Mouse (Mus musculus): ENCODE results near the gene Tmem265. TPM values are rescaled to one million over a fixed set of nuclear protein-coding genes. Genes with fewer than 3 reads are reported as not detected.

Gene Tmem265
- polyA plus RNA-seq, 1 experiment from 2014 or later = 8.3 TPM

DNA sequence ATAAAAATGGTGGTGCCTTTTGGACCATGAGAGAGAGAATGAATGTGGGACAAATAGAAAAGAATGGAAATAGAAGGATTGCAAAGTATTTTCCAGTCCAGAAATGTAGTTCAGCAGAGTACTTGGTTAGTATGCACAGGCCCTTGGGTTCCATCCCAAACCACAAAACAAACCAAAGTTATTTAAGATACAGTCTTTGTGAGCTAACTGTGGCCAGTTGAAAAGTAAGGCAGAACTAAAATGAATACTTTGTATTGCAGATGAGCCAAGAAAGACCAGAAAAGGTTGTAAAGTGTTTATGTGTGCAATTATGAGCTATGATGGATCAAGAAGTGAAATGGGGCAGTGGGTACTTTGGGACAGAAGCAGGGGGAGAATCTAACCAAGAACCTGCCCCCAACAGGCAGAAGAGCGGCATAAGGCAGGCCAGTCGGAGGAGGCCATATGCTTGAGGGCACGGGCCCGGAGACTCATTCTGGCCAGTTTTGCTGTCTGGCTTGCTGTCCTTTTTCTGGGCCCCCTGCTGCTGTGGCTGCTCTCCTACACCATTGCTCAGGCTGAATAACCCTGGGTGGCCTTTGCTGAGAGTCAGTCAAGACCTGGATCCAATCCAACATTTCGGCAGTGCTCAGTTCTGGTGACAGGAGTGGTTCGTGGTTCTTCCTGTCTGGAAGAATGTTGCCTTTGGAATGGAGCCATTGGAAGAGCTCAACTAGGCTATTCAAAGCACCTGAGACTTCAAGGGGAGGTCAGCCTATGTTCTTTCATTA is 3.4 kb downstream of the Tmem265 start:
- H3K4me3 ChIP-seq (replicated peaks) = no peak overlapping the region
- H3K9ac ChIP-seq (replicated peaks) = no peak overlapping the region
- H3K4me1 ChIP-seq (replicated peaks) = no peaks in the 10 kb centered on the region
- H3K9me3 ChIP-seq = no peaks in the 10 kb centered on the region
- ATAC-seq = no peak
- 88% methylated on average over 6 of the region's 6 CpGs for WGBS
- no peak overlapping the region for H3K4me2 ChIP-seq (replicated peaks)
- H3K27me3 ChIP-seq = no peaks in the 10 kb centered on the region
- H3K27ac ChIP-seq = no peak overlapping the region
- peaks cover 59% of the 10 kb centered on the region for H3K36me3 ChIP-seq

DNA sequence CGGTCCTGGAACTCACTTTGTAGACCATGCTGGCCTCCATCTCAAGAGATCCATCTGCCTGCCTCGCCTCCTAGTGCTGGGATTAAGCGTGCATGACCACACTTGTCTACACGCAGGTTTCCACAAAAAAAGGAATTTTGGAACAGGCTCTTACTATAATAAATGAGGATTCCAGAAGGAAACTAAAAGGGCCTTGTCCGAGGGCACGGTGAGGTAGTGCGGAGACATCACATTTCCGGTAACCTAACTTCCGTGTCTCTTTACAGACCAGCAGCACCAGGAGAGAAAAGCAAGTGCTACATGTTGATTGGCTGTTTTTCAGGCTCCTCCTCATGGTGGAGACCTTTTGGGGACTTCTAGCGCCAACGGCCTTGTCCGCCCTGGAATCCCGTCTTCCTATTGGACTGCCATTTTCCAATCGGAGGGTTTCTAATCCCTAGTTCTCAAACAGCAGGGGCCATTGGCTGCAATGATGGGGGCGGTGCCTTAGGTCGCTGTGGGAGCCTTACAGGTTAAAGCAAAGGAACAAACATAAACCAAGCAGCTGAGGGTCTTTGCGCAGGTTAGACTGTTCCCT is 11.8 kb downstream of the Tmem265 start, which contains the start of gene Phkg2:
Gene Phkg2 (plus strand): TSS at position 446 of the 577 bp plus-strand sequence.
- H3K9ac ChIP-seq (replicated peaks) = peak within 1 kb of the TSS; percentile 88
- under 1% methylated on average over 17 of the region's 17 CpGs for WGBS
- ATAC-seq = peak; percentile 99
- no peaks in the 10 kb centered on the region for H3K9me3 ChIP-seq
- peak within 1 kb of the TSS; percentile 96 for H3K4me2 ChIP-seq (replicated peaks)
- peaks cover 29% of the 10 kb centered on the region for H3K4me1 ChIP-seq (replicated peaks)
- peaks cover 15% of the 10 kb centered on the region for H3K36me3 ChIP-seq
- H3K4me3 ChIP-seq (replicated peaks) = peak within 1 kb of the TSS; percentile 89
- H3K27me3 ChIP-seq = no peaks in the 10 kb centered on the region
- H3K27ac ChIP-seq = peak within 1 kb of the TSS; percentile 80

DNA sequence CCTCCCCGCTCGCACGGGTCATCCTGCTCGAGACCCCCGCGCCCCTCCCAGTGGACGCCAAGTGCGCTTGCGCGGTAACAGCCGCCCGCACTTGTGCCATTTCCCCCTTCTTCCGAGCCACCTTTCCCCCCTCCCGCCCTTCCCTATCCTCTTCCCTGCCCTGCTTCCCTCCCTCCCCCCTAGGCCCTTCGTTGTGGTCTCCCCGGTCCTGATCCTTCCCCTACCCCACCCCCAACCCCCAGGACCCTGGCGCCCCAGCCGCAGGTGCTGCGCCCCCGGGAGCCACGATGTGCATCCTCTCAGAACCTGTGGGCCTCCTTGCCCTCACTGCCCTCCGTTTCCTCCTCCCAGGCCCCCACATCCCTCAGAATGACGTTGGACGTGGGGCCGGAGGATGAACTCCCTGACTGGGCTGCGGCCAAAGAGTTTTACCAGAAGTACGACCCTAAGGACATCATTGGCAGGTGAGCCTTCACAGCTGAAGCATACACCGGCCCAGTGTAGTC is 12.4 kb downstream of the Tmem265 start:
- under 1% methylated on average over 26 of the region's 28 CpGs for WGBS
- no peaks in the 10 kb centered on the region for H3K27me3 ChIP-seq
- peak overlapping the region; percentile 96 for H3K4me2 ChIP-seq (replicated peaks)
- no peaks in the 10 kb centered on the region for H3K9me3 ChIP-seq
- H3K4me1 ChIP-seq (replicated peaks) = peaks cover 29% of the 10 kb centered on the region
- ATAC-seq = peak; percentile 80
- H3K36me3 ChIP-seq = peaks cover 20% of the 10 kb centered on the region
- peak overlapping the region; percentile 80 for H3K27ac ChIP-seq
- peak overlapping the region; percentile 89 for H3K4me3 ChIP-seq (replicated peaks)
- peak overlapping the region; percentile 88 for H3K9ac ChIP-seq (replicated peaks)

DNA sequence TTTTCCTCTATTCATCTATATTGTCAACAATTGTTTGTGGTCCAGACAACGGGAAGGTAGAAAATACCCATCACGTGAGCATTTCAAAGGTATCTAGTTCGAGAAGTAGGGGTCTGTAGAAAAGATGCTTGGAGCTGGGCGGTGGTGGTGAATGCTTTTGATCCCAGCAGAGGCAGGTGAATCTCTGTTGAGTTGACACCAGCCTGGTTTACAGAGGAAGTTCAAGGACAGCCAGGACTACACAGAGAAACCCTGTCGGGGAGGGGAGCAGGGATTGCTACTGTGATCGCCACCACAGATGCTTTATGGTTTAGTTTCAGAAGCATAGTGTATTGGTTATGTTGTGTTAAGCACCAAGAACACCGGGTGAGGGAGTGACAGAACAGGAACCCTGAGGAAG is 12.9 kb downstream of the Tmem265 start:
- no peak for ATAC-seq
- Histone ChIP-seq H3K36me3 (peaks cover 19% of the 10 kb centered on the region), H3K4me3 (replicated peaks) (peak overlapping the region; percentile 89), H3K4me1 (replicated peaks) (peaks cover 29% of the 10 kb centered on the region), H3K27ac (peak overlapping the region; percentile 80), H3K4me2 (replicated peaks) (peak overlapping the region; percentile 96), H3K9me3 (no peaks in the 10 kb centered on the region), H3K27me3 (no peaks in the 10 kb centered on the region), H3K9ac (replicated peaks) (peak overlapping the region; percentile 88)
- 20% methylated on average over 7 of the region's 7 CpGs for WGBS

DNA sequence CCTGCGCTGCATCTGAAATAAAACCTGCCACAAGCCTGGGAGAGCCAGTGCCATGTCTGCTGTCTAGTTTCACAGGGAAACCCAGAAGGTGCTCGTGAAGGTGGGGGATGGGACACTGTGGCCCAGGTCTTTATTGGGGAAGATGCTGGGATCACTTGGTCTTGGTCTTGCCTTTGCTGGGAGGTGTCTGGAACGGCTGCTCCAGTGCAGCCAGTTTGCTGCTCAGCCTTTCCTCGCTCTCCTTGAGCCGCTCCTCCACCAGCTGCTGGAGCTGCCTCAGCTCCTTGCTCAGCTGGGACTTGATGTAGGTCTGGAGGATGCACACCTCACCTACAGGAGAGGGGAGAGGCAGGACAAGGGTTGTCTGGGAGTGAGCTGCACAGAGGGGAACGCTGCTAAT is 22.1 kb downstream of the Tmem265 start:
- 95% methylated on average over 6 of the region's 6 CpGs for WGBS
- Histone ChIP-seq H3K36me3 (peaks cover 55% of the 10 kb centered on the region), H3K9ac (replicated peaks) (no peak overlapping the region)

DNA sequence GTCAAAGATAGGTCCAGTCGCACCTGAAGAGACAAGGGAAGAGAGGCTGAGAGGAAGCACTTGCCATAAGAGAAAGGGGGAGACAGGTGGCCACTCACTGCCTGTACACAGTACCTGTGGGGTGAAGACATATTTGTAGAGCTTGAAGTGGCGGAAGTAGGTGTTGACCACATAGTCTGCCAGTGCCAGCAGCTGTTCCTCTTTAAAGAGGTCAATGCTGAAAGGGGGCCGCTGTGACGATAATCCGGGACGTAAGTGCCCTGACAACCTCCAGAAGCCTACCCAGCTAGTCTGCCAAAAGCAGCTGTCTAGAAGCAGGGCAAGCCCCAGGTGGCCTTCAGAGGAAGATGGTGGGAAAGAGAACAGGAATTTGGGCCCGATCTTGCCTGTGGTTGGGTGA is 23.8 kb downstream of the Tmem265 start:
- WGBS = 92% methylated on average over 7 of the region's 7 CpGs
- no peaks in the 10 kb centered on the region for H3K27me3 ChIP-seq
- ATAC-seq = no peak
- H3K4me2 ChIP-seq (replicated peaks) = no peak overlapping the region
- H3K4me1 ChIP-seq (replicated peaks) = peaks cover 20% of the 10 kb centered on the region
- no peak overlapping the region for H3K4me3 ChIP-seq (replicated peaks)
- peaks cover 47% of the 10 kb centered on the region for H3K36me3 ChIP-seq
- H3K9ac ChIP-seq (replicated peaks) = no peak overlapping the region
- no peak overlapping the region for H3K27ac ChIP-seq
- H3K9me3 ChIP-seq = no peaks in the 10 kb centered on the region

More for the DNA sequence above, 22.1 kb downstream of the Tmem265 start:
- H3K4me1 ChIP-seq (replicated peaks) = peaks cover 10% of the 10 kb centered on the region
- H3K9me3 ChIP-seq = no peaks in the 10 kb centered on the region
- ATAC-seq = no peak
- no peak overlapping the region for H3K4me2 ChIP-seq (replicated peaks)
- H3K27ac ChIP-seq = no peak overlapping the region
- no peaks in the 10 kb centered on the region for H3K27me3 ChIP-seq
- H3K4me3 ChIP-seq (replicated peaks) = no peak overlapping the region

DNA sequence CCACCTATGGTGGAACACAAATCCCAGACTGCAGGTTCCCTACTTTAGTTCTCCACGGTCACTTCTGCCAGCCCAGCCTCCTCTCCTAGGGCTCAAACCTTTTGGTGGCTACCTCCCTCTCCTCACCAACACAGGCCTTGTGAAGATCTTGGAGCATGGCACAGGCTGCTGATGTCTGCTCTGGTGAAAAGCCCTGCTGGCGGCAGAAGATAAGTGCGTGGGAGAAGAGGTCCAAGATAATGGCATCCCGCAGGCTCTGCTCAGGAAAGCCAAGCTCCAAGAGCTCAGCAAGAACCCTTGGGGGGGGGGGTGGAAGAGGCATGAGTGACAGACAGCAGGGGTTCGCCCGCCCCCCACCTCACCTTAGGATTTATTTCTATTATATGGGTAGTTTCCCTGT is 25.0 kb downstream of the Tmem265 start:
- Histone ChIP-seq H3K4me3 (replicated peaks) (no peak overlapping the region), H3K9me3 (no peaks in the 10 kb centered on the region), H3K27ac (no peak overlapping the region), H3K4me2 (replicated peaks) (no peak overlapping the region), H3K36me3 (peaks cover 53% of the 10 kb centered on the region), H3K9ac (replicated peaks) (no peak overlapping the region), H3K27me3 (no peaks in the 10 kb centered on the region), H3K4me1 (replicated peaks) (peaks cover 20% of the 10 kb centered on the region)
- WGBS = 91% methylated on average over 6 of the region's 6 CpGs
- no peak for ATAC-seq

DNA sequence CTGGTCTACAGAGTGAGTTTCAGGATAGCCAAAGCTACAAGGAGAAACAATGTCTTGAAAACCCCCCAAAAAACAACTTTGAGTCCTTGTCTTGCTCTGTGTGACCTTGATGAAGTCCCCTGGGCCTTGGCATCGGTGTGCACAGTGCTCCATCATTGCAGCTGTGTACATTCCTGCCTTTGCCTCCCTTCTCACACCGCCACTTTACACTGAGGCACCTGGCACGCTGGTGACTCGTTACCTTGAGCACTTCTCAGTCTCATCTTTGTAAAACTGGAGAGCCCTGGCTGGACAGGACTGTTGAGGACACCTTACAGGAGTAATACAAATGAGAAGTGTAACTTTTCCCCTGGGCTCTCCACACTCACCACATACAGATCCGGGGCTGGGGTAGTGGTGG is 26.0 kb downstream of the Tmem265 start:
- peak overlapping the region; percentile 91 for H3K4me2 ChIP-seq (replicated peaks)
- 74% methylated on average over 5 of the region's 5 CpGs for WGBS
- H3K27me3 ChIP-seq = no peaks in the 10 kb centered on the region
- H3K36me3 ChIP-seq = peaks cover 58% of the 10 kb centered on the region
- 0 out of 2 replicates have a peak overlapping the region, but pooled peaks have one; percentile 58 for H3K9ac ChIP-seq (replicated peaks)
- no peaks in the 10 kb centered on the region for H3K9me3 ChIP-seq
- H3K4me3 ChIP-seq (replicated peaks) = peak overlapping the region; percentile 94
- peaks cover 20% of the 10 kb centered on the region for H3K4me1 ChIP-seq (replicated peaks)
- no peak overlapping the region for H3K27ac ChIP-seq
- no peak for ATAC-seq

DNA sequence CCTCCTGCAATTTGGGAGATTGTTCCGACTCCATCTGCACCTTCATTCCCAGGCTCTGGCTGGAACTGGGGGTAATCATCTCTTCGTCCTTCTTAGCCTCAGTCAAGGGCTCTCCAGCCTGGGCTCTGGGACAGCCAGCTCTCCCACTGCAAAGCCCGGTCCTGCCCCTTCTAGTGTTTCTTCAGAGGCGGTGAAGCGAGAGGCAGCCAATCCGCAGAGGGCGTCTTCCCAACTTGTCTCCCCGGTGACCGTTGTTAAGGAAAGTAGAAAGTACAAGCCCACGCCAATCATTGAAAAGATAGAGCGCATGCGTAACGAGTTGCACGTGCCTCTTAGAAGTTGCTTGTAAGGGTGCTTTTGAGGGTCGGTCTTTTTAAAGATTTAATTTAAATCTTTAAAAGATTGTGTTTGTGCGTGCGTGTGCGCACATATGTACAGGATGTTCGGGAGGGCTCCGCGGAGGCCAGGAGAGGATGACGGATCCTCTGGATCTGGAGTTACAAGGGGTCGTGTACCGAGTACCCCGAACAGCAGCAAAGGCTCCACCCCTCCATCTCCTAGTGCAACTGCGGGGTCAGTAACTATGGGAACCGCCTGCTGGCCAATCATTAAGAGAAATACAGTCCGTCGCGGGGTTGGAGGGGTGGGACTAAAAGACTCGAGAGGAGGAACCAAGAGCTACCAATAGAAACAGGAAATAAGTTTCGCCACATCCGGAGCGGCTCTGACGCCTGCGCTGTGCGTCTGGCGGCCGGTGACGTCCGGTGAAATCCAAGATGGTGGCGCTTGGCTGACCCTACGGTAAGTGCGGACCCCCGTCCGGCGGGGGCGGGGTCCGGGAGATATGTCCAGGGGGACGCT is 27.1 kb downstream of the Tmem265 start, which contains the start of the genes Ccdc189 and Rnf40:
Gene Ccdc189 (minus strand): TSS at position 585 of the 861 bp plus-strand sequence.
Gene Rnf40 (plus strand): TSS at position 757 of the 861 bp plus-strand sequence.
- peaks cover 58% of the 10 kb centered on the region for H3K36me3 ChIP-seq

DNA sequence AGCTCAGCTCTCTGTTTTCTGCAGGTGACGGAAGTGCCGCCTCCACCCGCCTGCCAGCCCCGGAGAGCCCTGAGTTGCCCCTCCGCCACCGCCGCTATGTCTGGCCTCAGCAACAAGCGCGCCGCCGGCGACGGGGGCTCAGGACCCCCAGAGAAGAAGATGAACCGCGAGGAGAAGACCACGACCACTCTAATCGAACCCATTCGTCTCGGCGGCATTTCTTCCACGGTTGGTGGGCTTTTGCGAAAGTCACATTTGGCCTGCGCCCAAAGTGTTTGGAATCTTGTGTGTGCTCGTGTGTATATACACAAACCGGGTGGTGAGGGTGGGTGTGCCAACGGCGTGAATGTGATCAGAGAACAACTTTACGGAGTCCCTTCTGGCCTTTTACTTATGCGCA is 27.7 kb downstream of the Tmem265 start:
- 4% methylated on average over 29 of the region's 29 CpGs for WGBS
- no peaks in the 10 kb centered on the region for H3K9me3 ChIP-seq
- no peak for ATAC-seq
- H3K4me2 ChIP-seq (replicated peaks) = peak overlapping the region; percentile 91
- peak overlapping the region; percentile 94 for H3K4me3 ChIP-seq (replicated peaks)
- H3K27ac ChIP-seq = peak overlapping the region; percentile 78
- H3K36me3 ChIP-seq = peaks cover 58% of the 10 kb centered on the region
- no peaks in the 10 kb centered on the region for H3K27me3 ChIP-seq
- peak overlapping the region; percentile 90 for H3K9ac ChIP-seq (replicated peaks)
- peaks cover 20% of the 10 kb centered on the region for H3K4me1 ChIP-seq (replicated peaks)

More for the DNA sequence above, 27.1 kb downstream of the Tmem265 start, which contains the start of the genes Ccdc189 and Rnf40:
- WGBS = under 1% methylated on average over 50 of the region's 50 CpGs
- H3K27ac ChIP-seq = peak within 1 kb of the TSS; percentile 78
- H3K4me2 ChIP-seq (replicated peaks) = peak within 1 kb of the TSS; percentile 91
- no peaks in the 10 kb centered on the region for H3K9me3 ChIP-seq
- H3K4me1 ChIP-seq (replicated peaks) = peaks cover 20% of the 10 kb centered on the region
- peak; percentile 98 for ATAC-seq
- H3K4me3 ChIP-seq (replicated peaks) = peak within 1 kb of the TSS; percentile 94
- H3K9ac ChIP-seq (replicated peaks) = peak within 1 kb of the TSS; percentile 90
- H3K27me3 ChIP-seq = no peaks in the 10 kb centered on the region

DNA sequence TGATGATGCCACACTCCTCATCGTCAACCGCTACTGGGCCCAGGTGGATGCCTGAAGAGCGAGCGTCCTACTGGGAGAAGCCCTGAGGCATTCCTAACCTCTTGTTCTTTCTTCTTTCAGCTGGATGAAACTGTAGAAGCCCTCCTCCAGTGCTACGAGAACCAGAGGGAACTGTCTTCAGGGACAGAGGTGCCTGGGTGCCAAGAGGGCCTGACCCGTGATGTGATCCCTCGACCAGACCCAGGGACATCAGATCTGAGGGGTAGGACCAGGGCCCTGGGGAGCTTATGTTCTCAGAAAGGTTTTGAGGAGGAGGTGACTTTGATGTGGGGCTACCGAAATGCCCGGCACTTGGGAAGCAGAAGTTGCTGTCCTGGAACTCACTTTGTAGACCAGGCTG is 28.4 kb downstream of the Tmem265 start:
- H3K9me3 ChIP-seq = no peaks in the 10 kb centered on the region
- peaks cover 20% of the 10 kb centered on the region for H3K4me1 ChIP-seq (replicated peaks)
- peak overlapping the region; percentile 94 for H3K4me3 ChIP-seq (replicated peaks)
- no peak for ATAC-seq
- WGBS = 93% methylated on average over 9 of the region's 9 CpGs
- H3K36me3 ChIP-seq = peaks cover 58% of the 10 kb centered on the region
- no peak overlapping the region for H3K27ac ChIP-seq
- peak overlapping the region; percentile 91 for H3K4me2 ChIP-seq (replicated peaks)
- H3K27me3 ChIP-seq = no peaks in the 10 kb centered on the region
- peak overlapping the region; percentile 90; the same call in 1 of the 2 replicates for H3K9ac ChIP-seq (replicated peaks)
